Mouse (Mus musculus) MEL (cell line): ENCODE data around the gene Vps35l. TPM values are rescaled to one million over a fixed set of nuclear protein-coding genes. Genes with fewer than 3 reads are reported as not detected.

Source experiments
- DNase-seq: peaks from one replicate; pipeline ENCODE4 v3.0.0; 2011; ENCODE audit warnings: low read depth, low spot score
- H3K27ac ChIP-seq: 2 replicates; pipeline ENCODE4 v1.5.1; 2012; ENCODE audit warnings: low read depth, mild to moderate bottlenecking, control low read depth, low read length, moderate library complexity; ENCODE audit not compliant: control insufficient read depth
- H3K27me3 ChIP-seq, 2 experiments: fragments of 150-350 bp in 1 of 2; sonication (generic) in 1 of 2; 2 replicates each; pipeline ENCODE4 v1.6.1; 2012; ENCODE audit warnings: low read length in 2 of 2, mild to moderate bottlenecking in 2 of 2, improper control_type of control experiment in 1 of 2, moderate library complexity in 1 of 2; ENCODE audit not compliant: insufficient read depth in 2 of 2, control insufficient read depth in 1 of 2
- H3K36me3 ChIP-seq, 2 experiments: 2 replicates each; pipeline ENCODE4 v1.6.1; 2012 to 2014; ENCODE audit warnings: low read length in 2 of 2, improper control_type of control experiment in 1 of 2, inconsistent platforms in 1 of 2, mild to moderate bottlenecking in 1 of 2; ENCODE audit not compliant: insufficient read depth in 2 of 2, control insufficient read depth in 1 of 2
- H3K4me1 ChIP-seq, 2 experiments: fragments of 150-350 bp in 1 of 2; sonication (generic) in 1 of 2; 2 replicates each; pipeline ENCODE4 v1.6.1; 2012; ENCODE audit warnings: low read length in 2 of 2, improper control_type of control experiment in 1 of 2, mild to moderate bottlenecking in 1 of 2; ENCODE audit not compliant: insufficient read depth in 2 of 2, control insufficient read depth in 1 of 2
- H3K4me3 ChIP-seq, 2 experiments: fragments of 150-350 bp in 1 of 2; sonication (generic) in 1 of 2; 2 replicates each; pipeline ENCODE4 v1.5.1; 2012; ENCODE audit warnings: low read depth in 2 of 2, low read length in 2 of 2, mild to moderate bottlenecking in 2 of 2, moderate library complexity in 2 of 2, control low read depth in 1 of 2, improper control_type of control experiment in 1 of 2; ENCODE audit not compliant: control insufficient read depth in 1 of 2, insufficient read depth in 1 of 2
- H3K79me2 ChIP-seq: 2 replicates; pipeline ENCODE4 v1.6.1; 2012; ENCODE audit warnings: mild to moderate bottlenecking, low read length, moderate library complexity; ENCODE audit not compliant: control insufficient read depth, poor library complexity, insufficient read depth
- H3K9ac ChIP-seq: 2 replicates; pipeline ENCODE4 v1.6.1; 2012; ENCODE audit warnings: low read depth, mild to moderate bottlenecking, control low read depth, low read length, moderate library complexity; ENCODE audit not compliant: control insufficient read depth, poor library complexity, severe bottlenecking
- H3K9me3 ChIP-seq: fragments of 150-350 bp; sonication (generic); replicated peaks from 2 replicates; pipeline ENCODE4 v1.6.1; 2012; ENCODE audit warnings: mild to moderate bottlenecking, low read length, improper control_type of control experiment, moderate library complexity; ENCODE audit not compliant: insufficient read depth
- BHLHE40 ChIP-seq: IDR thresholded peaks from 2 replicates; pipeline ENCODE4 v1.6.1; 2012; ENCODE audit warnings: low read depth, mild to moderate bottlenecking, inconsistent platforms, low read length, improper control_type of control experiment, borderline replicate concordance
- CHD2 ChIP-seq: IDR thresholded peaks from 2 replicates; pipeline ENCODE4 v1.6.1; 2011; ENCODE audit warnings: low read length, improper control_type of control experiment
- CTCF ChIP-seq, 3 experiments: IDR thresholded peaks in 2 of 3; conservative IDR thresholded peaks in 1 of 3; 2 replicates each; pipeline ENCODE4 v1.5.1; 2011 to 2012; ENCODE audit warnings: low read length in 3 of 3, low read depth in 2 of 3, mild to moderate bottlenecking in 2 of 3, improper control_type of control experiment in 1 of 3, inconsistent platforms in 1 of 3, mixed read lengths in 1 of 3, moderate library complexity in 1 of 3; ENCODE audit not compliant: control insufficient read depth in 1 of 3, insufficient read depth in 1 of 3, poor library complexity in 1 of 3, severe bottlenecking in 1 of 3
- EP300 ChIP-seq, 2 experiments: IDR thresholded peaks; 2 replicates each; pipeline ENCODE4 v1.6.1; 2011; ENCODE audit warnings: improper control_type of control experiment in 2 of 2, low read length in 2 of 2, low read depth in 1 of 2, mild to moderate bottlenecking in 1 of 2
- GABPA ChIP-seq: IDR thresholded peaks from 2 replicates; pipeline ENCODE4 v1.6.1; 2012; ENCODE audit warnings: low read depth, mild to moderate bottlenecking, inconsistent platforms, low read length, improper control_type of control experiment, moderate library complexity
- GATA1 ChIP-seq: IDR thresholded peaks from 2 replicates; pipeline ENCODE4 v1.6.1; 2011; ENCODE audit warnings: low read depth, low read length, improper control_type of control experiment
- JUND ChIP-seq: IDR thresholded peaks from 2 replicates; pipeline ENCODE4 v1.6.1; 2011; ENCODE audit warnings: low read depth, mild to moderate bottlenecking, improper control_type of control experiment, low read length
- MAX ChIP-seq: IDR thresholded peaks from 2 replicates; pipeline ENCODE4 v1.6.1; 2011; ENCODE audit warnings: low read length, improper control_type of control experiment
- MAZ ChIP-seq: IDR thresholded peaks from 2 replicates; pipeline ENCODE4 v1.6.1; 2012; ENCODE audit warnings: low read depth, mild to moderate bottlenecking, inconsistent platforms, low read length, improper control_type of control experiment
- MYB ChIP-seq: IDR thresholded peaks from 2 replicates; pipeline ENCODE4 v1.6.1; 2011; ENCODE audit warnings: mild to moderate bottlenecking, low read depth, low read length, improper control_type of control experiment
- NELFE ChIP-seq: IDR thresholded peaks from 2 replicates; pipeline ENCODE4 v1.6.1; 2011; ENCODE audit warnings: low read depth, low read length, improper control_type of control experiment
- POLR2A ChIP-seq, 2 experiments: IDR thresholded peaks; 2 replicates each; pipeline ENCODE4 v1.6.1; 2011 to 2012; ENCODE audit warnings: low read length in 2 of 2, mild to moderate bottlenecking in 2 of 2, control low read depth in 1 of 2, improper control_type of control experiment in 1 of 2, low read depth in 1 of 2, moderate library complexity in 1 of 2; ENCODE audit not compliant: control insufficient read depth in 1 of 2, insufficient read depth in 1 of 2, poor library complexity in 1 of 2
- RAD21 ChIP-seq: IDR thresholded peaks from 2 replicates; pipeline ENCODE4 v1.6.1; 2011; ENCODE audit warnings: mild to moderate bottlenecking, low read depth, low read length, improper control_type of control experiment
- RCOR1 ChIP-seq: IDR thresholded peaks from 2 replicates; pipeline ENCODE4 v1.6.1; 2012; ENCODE audit warnings: low read depth, mild to moderate bottlenecking, inconsistent platforms, low read length, improper control_type of control experiment
- TAL1 ChIP-seq: IDR thresholded peaks from 2 replicates; pipeline ENCODE4 v1.6.1; 2012; ENCODE audit warnings: mild to moderate bottlenecking, inconsistent platforms, low read length, moderate library complexity, mixed read lengths
- TBP ChIP-seq: IDR thresholded peaks from 2 replicates; pipeline ENCODE4 v1.8.0; 2011; ENCODE audit warnings: low read depth, low read length, improper control_type of control experiment
- ZC3H11A ChIP-seq: IDR thresholded peaks from 2 replicates; pipeline ENCODE4 v1.6.1; 2012; ENCODE audit warnings: low read depth, mild to moderate bottlenecking, inconsistent platforms, low read length, improper control_type of control experiment
- ZMIZ1 ChIP-seq: IDR thresholded peaks from 2 replicates; pipeline ENCODE4 v1.6.1; 2012; ENCODE audit warnings: low read depth, mild to moderate bottlenecking, inconsistent platforms, low read length, improper control_type of control experiment, moderate library complexity
- polyA plus RNA-seq, 2 experiments: library from polyadenylated mRNA; stranded (reverse) in 1 of 2; unstranded in 1 of 2; fragments of >175 nt in 1 of 2; fragments of >200 nt in 1 of 2; gene quantifications; 2 replicates each; pipeline versions ENCODE4 v1.2.1 to v1.2.4; 2012; ENCODE audit warnings: low replicate concordance in 2 of 2, low read depth in 1 of 2; ENCODE audit not compliant: insufficient read length in 2 of 2, insufficient read depth in 1 of 2, missing spikeins in 1 of 2
- total RNA-seq: library from RNA; depleted of rRNA; stranded (reverse); fragments of 300-350 nt; gene quantifications from 2 replicates; pipeline ENCODE4 v1.2.3, GENCODE M21; 2012

The Vps35l gene
- total and polyA plus RNA-seq, 3 experiments, result 37.6 to 87.4 TPM; not detected in 1

- no peaks in the 10 kb centered on the region for H3K36me3 ChIP-seq
- no peaks in the 10 kb centered on the region for H3K27me3 ChIP-seq
- no peak for TF ChIP-seq JUND
- TF ChIP-seq CHD2, result no peak
- no peak for TF ChIP-seq GABPA
- peak; percentile 43 for TF ChIP-seq TAL1
- TF ChIP-seq ZMIZ1, result no peak
- H3K79me2 ChIP-seq, result no peaks in the 10 kb centered on the region
- DNase-seq, result peak; percentile 16
- no peaks in the 10 kb centered on the region for H3K9me3 ChIP-seq
- no peak overlapping the region for H3K9ac ChIP-seq
- peaks cover 0 to 4% of the 10 kb centered on the region in 2 experiments; a peak in 1 of 4 replicates for H3K4me1 ChIP-seq
- H3K27ac ChIP-seq, result no peak overlapping the region
- no peak overlapping the region for H3K4me3 ChIP-seq
Observed at GRCm38 (mm10) chr7:118811407-118812106, 71.5 kb downstream of the Vps35l start.

- DNase-seq, result no peak
- H3K9me3 ChIP-seq, result no peaks in the 10 kb centered on the region
- no peaks in the 10 kb centered on the region for H3K27me3 ChIP-seq
- no peaks in the 10 kb centered on the region for H3K79me2 ChIP-seq
- no peak overlapping the region for H3K9ac ChIP-seq
- no peak overlapping the region for H3K4me3 ChIP-seq
- H3K4me1 ChIP-seq, result peaks cover 0 to 4% of the 10 kb centered on the region in 2 experiments; a peak in 1 of 4 replicates
- H3K36me3 ChIP-seq, result no peaks in the 10 kb centered on the region; a peak in 1 of 4 replicates
- no peak overlapping the region for H3K27ac ChIP-seq
- no peak for TF ChIP-seq BHLHE40
- no peak for TF ChIP-seq RCOR1
- no peak for TF ChIP-seq NELFE
- no peak for TF ChIP-seq CHD2
- TF ChIP-seq GATA1, result no peak
- no peak for TF ChIP-seq EP300 (IDR thresholded peaks at IDR 0.05; ENCODE audit: low read depth in 1 of 2, low read length in 2 of 2)
- no peak for TF ChIP-seq TBP
- no peak for TF ChIP-seq MAX
- TF ChIP-seq MYB, result no peak
- TF ChIP-seq CTCF (IDR thresholded peaks at IDR 0.05 in 2 of 3, conservative IDR thresholded peaks at IDR 0.05 in 1 of 3; ENCODE audit: control insufficient read depth in 1 of 3, insufficient read depth in 1 of 3, low read depth in 2 of 3, low read length in 3 of 3, poor library complexity in 1 of 3, severe bottlenecking in 1 of 3), result no peak
- TF ChIP-seq POLR2A (IDR thresholded peaks at IDR 0.05; ENCODE audit: control insufficient read depth in 1 of 2, insufficient read depth in 1 of 2, low read depth in 1 of 2, low read length in 2 of 2, poor library complexity in 1 of 2), result no peak
- no peak for TF ChIP-seq MAZ
- TF ChIP-seq RAD21, result no peak
- TF ChIP-seq ZMIZ1, result no peak
- no peak for TF ChIP-seq ZC3H11A
- TF ChIP-seq GABPA, result no peak
Observed at GRCm38 (mm10) chr7:118813592-118813991, 73.6 kb downstream of the Vps35l start.
